Mouse (Mus musculus) liver, postnatal 0 days (tissue): ENCODE measurements around the gene Fcgr2b.

Experiments used
- CTCF ChIP-seq: sonication (generic); IDR thresholded peaks from 2 replicates; pipeline ENCODE4 v1.5.1; 2016; ENCODE audit warnings: antibody characterized with exemption, low read depth
- EP300 ChIP-seq: IDR thresholded peaks from 2 replicates; pipeline ENCODE4 v1.6.1; 2016; ENCODE audit warnings: antibody characterized with exemption, low read depth, mild to moderate bottlenecking

GRCm38 (mm10) chr1:170939255-170939654 is 37.1 kb downstream of the Fcgr2b start:
- TF ChIP-seq EP300 (no peak), CTCF (no peak)
